ENCODE assay signal across 24 mouse cellular contexts in genomic region chr12:58648322-58648721, GRCm38 (mm10).
"Had no signal": no experiment of that assay in that cellular context is flagged by ENCODE, and none has a peak within 500 bp of the region (broad histone marks: within the 10 kb centered on the region; RNA-seq: fewer than 3 reads in every experiment).

No protein-coding gene starts in this region.

- H3K9me3 ChIP-seq: limb, embryonic 10.5 days; limb, embryonic 13.5 days; liver, embryonic 12.5 days; liver, embryonic 15.5 days; lung, embryonic 15.5 days; midbrain, embryonic 12.5 days; midbrain, embryonic 15.5 days; neural tube, embryonic 12.5 days; neural tube, embryonic 15.5 days; stomach, embryonic 15.5 days had no signal

- DNase-seq: kidney, adult 8-10 months; kidney, postnatal 10 days; kidney, postnatal 4 days; layer of hippocampus, adult 9-11 months; liver; lung, adult 18-20 months; lung, postnatal 10 days; lung, postnatal 4 days; right cerebral cortex, postnatal 14 days; right cerebral cortex, postnatal 4 days; thymus, adult 18-20 months; thymus, postnatal 36 days had no signal

- H3K27me3 ChIP-seq: limb, embryonic 13.5 days; liver, embryonic 12.5 days; liver, embryonic 15.5 days; lung, embryonic 15.5 days; midbrain, embryonic 12.5 days; midbrain, embryonic 15.5 days; neural tube, embryonic 12.5 days; neural tube, embryonic 15.5 days; stomach, embryonic 15.5 days had no signal

- ATAC-seq: intestine, embryonic 16.5 days; liver, embryonic 12.5 days; midbrain, embryonic 15.5 days had no signal

- H3K4me3 ChIP-seq: layer of hippocampus, adult 2 months; limb, embryonic 10.5 days; limb, embryonic 13.5 days; liver, embryonic 12.5 days; liver, embryonic 15.5 days; lung, embryonic 15.5 days; midbrain, embryonic 12.5 days; midbrain, embryonic 15.5 days; neural tube, embryonic 12.5 days; neural tube, embryonic 15.5 days; stomach, embryonic 15.5 days had no signal

- H3K9ac ChIP-seq: limb, embryonic 13.5 days; liver, embryonic 12.5 days; liver, embryonic 15.5 days; lung, embryonic 15.5 days; midbrain, embryonic 12.5 days; midbrain, embryonic 15.5 days; neural tube, embryonic 12.5 days; neural tube, embryonic 15.5 days; stomach, embryonic 15.5 days had no signal

- H3K27ac ChIP-seq: layer of hippocampus, adult 2 months; limb, embryonic 10.5 days; limb, embryonic 13.5 days; liver, embryonic 12.5 days; liver, embryonic 15.5 days; lung, embryonic 15.5 days; midbrain, embryonic 12.5 days; midbrain, embryonic 15.5 days; neural tube, embryonic 12.5 days; neural tube, embryonic 15.5 days; stomach, embryonic 15.5 days had no signal

- H3K4me2 ChIP-seq: limb, embryonic 13.5 days; liver, embryonic 12.5 days; liver, embryonic 15.5 days; lung, embryonic 15.5 days; midbrain, embryonic 12.5 days; midbrain, embryonic 15.5 days; neural tube, embryonic 12.5 days; neural tube, embryonic 15.5 days; stomach, embryonic 15.5 days had no signal

- H3K36me3 ChIP-seq: limb, embryonic 10.5 days; limb, embryonic 13.5 days; liver, embryonic 12.5 days; liver, embryonic 15.5 days; lung, embryonic 15.5 days; midbrain, embryonic 12.5 days; midbrain, embryonic 15.5 days; neural tube, embryonic 12.5 days; neural tube, embryonic 15.5 days; stomach, embryonic 15.5 days had no signal

- H3K4me1 ChIP-seq: liver, embryonic 12.5 days; liver, embryonic 15.5 days; lung, embryonic 15.5 days; midbrain, embryonic 12.5 days; neural tube, embryonic 12.5 days; stomach, embryonic 15.5 days had no signal
